Mouse (Mus musculus): ENCODE results near the gene C130050O18Rik.

DNA sequence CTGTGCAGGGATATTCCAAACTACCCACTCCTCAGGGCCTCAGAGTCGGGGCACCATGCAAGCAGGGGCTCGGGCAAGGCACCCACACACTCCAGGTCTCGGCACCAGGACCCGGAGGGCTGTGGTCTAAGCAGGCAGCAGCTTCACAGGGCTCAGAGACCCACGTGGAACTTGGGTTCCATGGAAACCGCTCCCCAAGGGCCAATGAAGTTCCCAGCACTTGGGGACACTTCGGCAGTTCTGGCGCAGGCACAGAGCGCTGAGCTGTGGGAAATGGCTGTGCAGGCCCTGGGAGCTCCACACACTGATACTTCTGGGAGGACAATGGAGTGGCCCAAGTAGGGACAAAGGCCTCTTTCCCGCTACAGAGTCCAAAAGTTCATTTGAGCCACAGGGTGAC, 48.0 kb downstream of the C130050O18Rik start:
- TF ChIP-seq POLR2A (IDR thresholded peaks at IDR 0.05; ENCODE audit: borderline replicate concordance, extremely low read depth, insufficient read depth, insufficient read length, poor library complexity, severe bottlenecking) = no peak
- no peak for TF ChIP-seq CTCF (IDR thresholded peaks at IDR 0.05; ENCODE audit: borderline replicate concordance, extremely low read depth, insufficient read depth, insufficient read length)

All from brain, embryonic 14.5 days (tissue).